Mouse (Mus musculus) midbrain, embryonic 11.5 days (tissue): Measurements from ENCODE around the gene B3gat3. TPM values are rescaled to one million over a fixed set of nuclear protein-coding genes. Genes with fewer than 3 reads are reported as not detected.
A peak's percentile ranks its signal among the peaks of the same experiment; 100 is the strongest.
"Not testable (repeated sequence)": the region's sequence is repeated elsewhere in the genome, so short reads cannot be mapped to it uniquely, and the experiment has no call there.

ENCODE experiments used
- ATAC-seq: fragments of 200-750 bp; cut with Nextera tagmentation; 2 replicates; pipeline ENCODE4 v1.8.0; 2017; ENCODE audit warnings: moderate TSS enrichment, moderate library complexity; ENCODE audit not compliant: low FRiP score
- DNase-seq: peaks from one replicate; pipeline ENCODE4 v3.0.0; 2015; ENCODE audit warnings: low spot score; ENCODE audit errors: missing footprints
- H3K27ac ChIP-seq: fragments of 300-500 bp; sonication (generic); 2 replicates; pipeline ENCODE4 v1.5.1; 2014; ENCODE audit warnings: low read depth, low read length
- H3K27me3 ChIP-seq: fragments of 300-500 bp; sonication (generic); 2 replicates; pipeline ENCODE4 v1.6.1; 2014; ENCODE audit warnings: mild to moderate bottlenecking, low read length, moderate library complexity, mixed read lengths; ENCODE audit not compliant: control insufficient read depth, insufficient read depth
- H3K36me3 ChIP-seq: fragments of 300-500 bp; sonication (generic); 2 replicates; pipeline ENCODE4 v1.6.1; 2014; ENCODE audit warnings: mild to moderate bottlenecking, low read length, moderate library complexity, mixed read lengths; ENCODE audit not compliant: control insufficient read depth, insufficient read depth
- H3K4me1 ChIP-seq: fragments of 300-500 bp; sonication (generic); 2 replicates; pipeline ENCODE4 v1.6.1; 2014; ENCODE audit warnings: low read length; ENCODE audit not compliant: control insufficient read depth, insufficient read depth
- H3K4me2 ChIP-seq: fragments of 300-500 bp; sonication (generic); 2 replicates; pipeline ENCODE4 v1.6.1; 2014; ENCODE audit warnings: mild to moderate bottlenecking, moderate library complexity
- H3K4me3 ChIP-seq: fragments of 300-500 bp; sonication (generic); 2 replicates; pipeline ENCODE4 v1.5.1; 2014; ENCODE audit warnings: low read depth, low read length
- H3K9ac ChIP-seq: fragments of 300-500 bp; sonication (generic); 2 replicates; pipeline ENCODE4 v1.6.1; 2014; ENCODE audit warnings: low read length
- H3K9me3 ChIP-seq: fragments of 300-500 bp; sonication (generic); 2 replicates; pipeline ENCODE4 v1.6.1; 2016; ENCODE audit warnings: low read length; ENCODE audit not compliant: control insufficient read depth
- whole genome bisulfite sequencing: fragments of 180-500 bp; shearing (Covaris S2); extraction: QIAGEN DNeasy Blood & Tissue Kit; methylation state at CpG from one replicate; pipeline ENCODE4 v1.1.7; 2014; 5-methylcytosine and 5-hydroxymethylcytosine counted together
- polyA plus RNA-seq: library from polyadenylated mRNA; unstranded; fragments of >200 nt; fragmentation: Nextera tagmentation; extraction: Ambion mirVana; gene quantifications from 2 replicates; pipeline ENCODE4 v1.2.1, GENCODE M21; 2014

Gene B3gat3
- polyA plus RNA-seq, 1 experiment from 2014 or later = 46.0 TPM

- Histone ChIP-seq H3K4me2 (peak overlapping the region; percentile 49), H3K9ac (peak overlapping the region; percentile 32; the same call in 1 of the 2 replicates), H3K4me1 (peaks cover 18% of the 10 kb centered on the region), H3K27ac (peak overlapping the region; percentile 50), H3K4me3 (peak overlapping the region; percentile 95), H3K36me3 (peaks cover 11% of the 10 kb centered on the region)
- not testable (repeated sequence) for H3K9me3 ChIP-seq, H3K27me3 ChIP-seq
- ATAC-seq = peak; percentile 71
- WGBS = 33% methylated on average over 21 of the region's 21 CpGs
- peak; percentile 87 for DNase-seq
Observed at GRCm38 (mm10) chr19:8897211-8897864, 22.8 kb upstream of the B3gat3 start.

- peaks cover 13% of the 10 kb centered on the region for H3K36me3 ChIP-seq
- DNase-seq (peak; percentile 98), ATAC-seq (peak; percentile 99)
- H3K27ac ChIP-seq = peak within 1 kb of the TSS; percentile 50
- no peaks in the 10 kb centered on the region for H3K9me3 ChIP-seq
- no peaks in the 10 kb centered on the region for H3K27me3 ChIP-seq
- H3K4me1 ChIP-seq = peaks cover 18% of the 10 kb centered on the region
- peak within 1 kb of the TSS; percentile 95 for H3K4me3 ChIP-seq
- peak within 1 kb of the TSS; percentile 94 for H3K4me2 ChIP-seq
- H3K9ac ChIP-seq = peak within 1 kb of the TSS; percentile 97
- under 1% methylated on average over 53 of the region's 53 CpGs for WGBS
Observed at GRCm38 (mm10) chr19:8897865-8898495, 22.2 kb upstream of the B3gat3 start, which contains the start of gene Ganab. TSS of gene Ganab (plus strand) at chr19:8898071.

GRCm38 (mm10) chr19:8898576-8898975, 21.6 kb upstream of the B3gat3 start:
- DNase-seq (no peak), ATAC-seq (no peak)
- 18% methylated on average over 13 of the region's 13 CpGs for WGBS
- Histone ChIP-seq H3K4me3 (peak overlapping the region; percentile 95), H3K27me3 (no peaks in the 10 kb centered on the region), H3K9ac (peak overlapping the region; percentile 97), H3K27ac (peak overlapping the region; percentile 50; the same call in 1 of the 2 replicates), H3K4me1 (peaks cover 16% of the 10 kb centered on the region), H3K36me3 (peaks cover 16% of the 10 kb centered on the region), H3K4me2 (peak overlapping the region; percentile 94), H3K9me3 (no peaks in the 10 kb centered on the region)

GRCm38 (mm10) chr19:8899079-8899478, 21.1 kb upstream of the B3gat3 start:
- Histone ChIP-seq H3K4me2 (peak overlapping the region; percentile 94), H3K9ac (peak overlapping the region; percentile 97), H3K4me3 (peak overlapping the region; percentile 95), H3K27ac (no peak overlapping the region), H3K9me3 (no peaks in the 10 kb centered on the region), H3K36me3 (peaks cover 16% of the 10 kb centered on the region), H3K27me3 (no peaks in the 10 kb centered on the region), H3K4me1 (peaks cover 13% of the 10 kb centered on the region)
- DNase-seq (no peak), ATAC-seq (no peak)
- WGBS = 70% methylated on average over 3 of the region's 3 CpGs

GRCm38 (mm10) chr19:8903412-8903811, 16.8 kb upstream of the B3gat3 start:
- Histone ChIP-seq H3K36me3 (peaks cover 26% of the 10 kb centered on the region), H3K4me1 (peaks cover 6% of the 10 kb centered on the region), H3K4me2 (no peak overlapping the region), H3K4me3 (no peak overlapping the region), H3K9me3 (no peaks in the 10 kb centered on the region), H3K27ac (no peak overlapping the region), H3K9ac (no peak overlapping the region), H3K27me3 (no peaks in the 10 kb centered on the region)
- WGBS = 97% methylated on average over 5 of the region's 5 CpGs
- DNase-seq (no peak), ATAC-seq (no peak)

GRCm38 (mm10) chr19:8908531-8908930, 11.6 kb upstream of the B3gat3 start:
- no peak for ATAC-seq
- H3K4me2 ChIP-seq = no peak overlapping the region
- H3K9ac ChIP-seq = no peak overlapping the region
- no peaks in the 10 kb centered on the region for H3K9me3 ChIP-seq
- DNase-seq = no peak
- H3K27me3 ChIP-seq = no peaks in the 10 kb centered on the region
- WGBS = 95% methylated on average over 6 of the region's 6 CpGs
- H3K4me1 ChIP-seq = no peaks in the 10 kb centered on the region
- H3K36me3 ChIP-seq = peaks cover 51% of the 10 kb centered on the region
- no peak overlapping the region for H3K4me3 ChIP-seq
- H3K27ac ChIP-seq = no peak overlapping the region

GRCm38 (mm10) chr19:8911810-8912209, 8.4 kb upstream of the B3gat3 start:
- no peak overlapping the region for H3K9ac ChIP-seq
- no peak overlapping the region for H3K4me2 ChIP-seq
- H3K27ac ChIP-seq = no peak overlapping the region
- H3K4me3 ChIP-seq = no peak overlapping the region
- no peaks in the 10 kb centered on the region for H3K27me3 ChIP-seq
- H3K9me3 ChIP-seq = no peaks in the 10 kb centered on the region
- peaks cover 67% of the 10 kb centered on the region for H3K36me3 ChIP-seq
- 85% methylated on average over 5 of the region's 5 CpGs for WGBS
- no peak for ATAC-seq
- no peak for DNase-seq
- H3K4me1 ChIP-seq = no peaks in the 10 kb centered on the region

- Histone ChIP-seq H3K36me3 (peaks cover 52% of the 10 kb centered on the region), H3K4me2 (no peak overlapping the region), H3K9ac (no peak overlapping the region), H3K27me3 (no peaks in the 10 kb centered on the region), H3K4me3 (no peak overlapping the region), H3K4me1 (no peaks in the 10 kb centered on the region), H3K27ac (no peak overlapping the region), H3K9me3 (no peaks in the 10 kb centered on the region)
- ATAC-seq = no peak
- no peak for DNase-seq
- 95% methylated on average over 3 of the region's 3 CpGs for WGBS
Observed at GRCm38 (mm10) chr19:8914212-8914611, 6.0 kb upstream of the B3gat3 start.

GRCm38 (mm10) chr19:8919000-8919399, 1.2 kb upstream of the B3gat3 start:
- no peak overlapping the region for H3K4me2 ChIP-seq
- no peak for ATAC-seq
- no peak overlapping the region for H3K9ac ChIP-seq
- no peak overlapping the region for H3K4me3 ChIP-seq
- H3K4me1 ChIP-seq = peaks cover 14% of the 10 kb centered on the region
- H3K27ac ChIP-seq = no peak overlapping the region
- 91% methylated on average over 3 of the region's 3 CpGs for WGBS
- no peak for DNase-seq
- no peaks in the 10 kb centered on the region for H3K27me3 ChIP-seq
- peaks cover 23% of the 10 kb centered on the region for H3K36me3 ChIP-seq
- no peaks in the 10 kb centered on the region for H3K9me3 ChIP-seq
